Mouse (Mus musculus) bone marrow, adult 2 months (tissue): Measurements from ENCODE around the gene Dhrs11. TPM values are rescaled to one million over a fixed set of nuclear protein-coding genes. Genes with fewer than 3 reads are reported as not detected.
A peak's percentile ranks its signal among the peaks of the same experiment; 100 is the strongest.

Experiments
- H3K27ac ChIP-seq: fragments of 200-500 bp; 2 replicates; pipeline ENCODE4 v1.5.1; 2012; ENCODE audit warnings: low read depth, mild to moderate bottlenecking, control low read depth, inconsistent platforms, low read length; ENCODE audit not compliant: control insufficient read depth, poor library complexity, insufficient read depth
- H3K4me1 ChIP-seq: fragments of 200-500 bp; 2 replicates; pipeline ENCODE4 v1.6.1; 2011; ENCODE audit warnings: low read length; ENCODE audit not compliant: control insufficient read depth, insufficient read depth
- H3K4me3 ChIP-seq: fragments of 200-500 bp; replicated peaks from 2 replicates; pipeline ENCODE3; 2011; ENCODE audit warnings: mild to moderate bottlenecking, low read depth, low read length, control low read depth; ENCODE audit not compliant: control insufficient read depth
- CTCF ChIP-seq: fragments of 200-500 bp; IDR thresholded peaks from 2 replicates; pipeline ENCODE4 v1.5.1; 2011; ENCODE audit warnings: low read length, control low read depth; ENCODE audit not compliant: control insufficient read depth, insufficient read depth
- POLR2A ChIP-seq: fragments of 200-500 bp; IDR thresholded peaks from 2 replicates; pipeline ENCODE4 v1.6.1; 2011; ENCODE audit warnings: low read depth, mild to moderate bottlenecking, control low read depth, low read length, borderline replicate concordance; ENCODE audit not compliant: control insufficient read depth
- WGBS: fragments of 180-500 bp; shearing (Covaris S2); methylation state at CpG from one replicate; pipeline ENCODE4 v1.1.7; 2018; 5-methylcytosine and 5-hydroxymethylcytosine counted together
- polyA plus RNA-seq: library from polyadenylated mRNA; stranded (reverse); fragments of >200 nt; gene quantifications from 2 replicates; pipeline ENCODE4 v1.2.4, GENCODE M21; 2011; ENCODE audit warnings: low replicate concordance; ENCODE audit not compliant: missing spikeins, insufficient read depth, insufficient read length

The Dhrs11 gene
- polyA plus RNA-seq, 1 experiment: 144 TPM

- Histone ChIP-seq H3K4me1 (peaks cover 2% of the 10 kb centered on the region), H3K27ac (peak overlapping the region; percentile 94), H3K4me3 (peak overlapping the region; percentile 90)
- WGBS: under 1% methylated on average over 39 of the region's 39 CpGs
- TF ChIP-seq POLR2A: peak; percentile 80
- TF ChIP-seq CTCF: peak; percentile 87
Observed at GRCm38 (mm10) chr11:84818085-84818960, 10.5 kb downstream of the Dhrs11 start.

- Histone ChIP-seq H3K27ac (no peak overlapping the region), H3K4me3 (no peak overlapping the region), H3K4me1 (peaks cover 2% of the 10 kb centered on the region)
- TF ChIP-seq POLR2A (no peak), CTCF (peak; percentile 35; the same call in 1 of the 2 replicates)
- WGBS: 86% methylated on average over 6 of the region's 6 CpGs
Observed at GRCm38 (mm10) chr11:84817362-84817761, 11.4 kb downstream of the Dhrs11 start.

DNA sequence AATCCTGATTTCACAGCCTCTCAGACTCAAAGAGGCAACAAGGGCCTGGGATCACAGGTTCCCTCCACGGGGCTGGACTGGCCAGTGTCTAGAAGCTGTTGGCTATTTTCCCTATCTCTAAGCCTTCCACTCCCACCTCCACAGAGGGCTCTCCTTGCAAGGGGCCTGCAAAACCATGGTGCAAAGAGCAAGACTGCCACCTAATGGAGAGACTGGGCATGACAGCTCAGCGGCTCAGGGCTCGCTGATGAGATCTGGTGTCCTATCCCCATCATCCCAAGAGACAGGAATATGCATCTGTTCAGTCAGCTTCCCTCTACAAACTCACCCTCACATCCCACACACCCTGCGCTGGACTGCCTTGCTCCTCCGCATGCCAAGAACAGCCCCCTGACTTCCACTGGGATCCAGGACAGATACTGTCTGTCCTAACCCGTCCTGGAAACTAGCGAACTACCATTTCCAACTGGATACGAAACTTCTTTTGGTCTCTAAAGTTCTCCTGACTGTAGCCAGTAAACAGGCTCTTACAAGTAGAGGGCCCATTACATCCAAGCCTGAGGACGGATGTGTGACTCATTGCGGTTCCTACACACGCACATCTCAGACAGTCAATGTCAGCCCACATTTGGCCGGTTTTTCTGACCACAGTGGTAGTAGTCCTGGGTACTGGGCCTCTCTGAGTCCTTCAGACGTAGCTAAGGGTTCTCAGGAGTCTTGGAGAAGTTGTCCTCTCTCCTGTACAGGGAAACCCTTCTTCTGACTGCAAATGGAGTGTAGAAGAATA, 14.9 kb downstream of the Dhrs11 start:
- no peak overlapping the region for H3K27ac ChIP-seq
- 66% methylated on average over 13 of the region's 13 CpGs for WGBS
- H3K4me3 ChIP-seq: no peak overlapping the region
- TF ChIP-seq CTCF: peak; percentile 97
- TF ChIP-seq POLR2A: no peak
- H3K4me1 ChIP-seq: no peaks in the 10 kb centered on the region

GRCm38 (mm10) chr11:84804373-84804772, 24.4 kb downstream of the Dhrs11 start:
- Histone ChIP-seq H3K4me1 (no peaks in the 10 kb centered on the region), H3K27ac (no peak overlapping the region), H3K4me3 (no peak overlapping the region)
- TF ChIP-seq POLR2A (no peak), CTCF (no peak)
- 84% methylated on average over 4 of the region's 4 CpGs for WGBS

DNA sequence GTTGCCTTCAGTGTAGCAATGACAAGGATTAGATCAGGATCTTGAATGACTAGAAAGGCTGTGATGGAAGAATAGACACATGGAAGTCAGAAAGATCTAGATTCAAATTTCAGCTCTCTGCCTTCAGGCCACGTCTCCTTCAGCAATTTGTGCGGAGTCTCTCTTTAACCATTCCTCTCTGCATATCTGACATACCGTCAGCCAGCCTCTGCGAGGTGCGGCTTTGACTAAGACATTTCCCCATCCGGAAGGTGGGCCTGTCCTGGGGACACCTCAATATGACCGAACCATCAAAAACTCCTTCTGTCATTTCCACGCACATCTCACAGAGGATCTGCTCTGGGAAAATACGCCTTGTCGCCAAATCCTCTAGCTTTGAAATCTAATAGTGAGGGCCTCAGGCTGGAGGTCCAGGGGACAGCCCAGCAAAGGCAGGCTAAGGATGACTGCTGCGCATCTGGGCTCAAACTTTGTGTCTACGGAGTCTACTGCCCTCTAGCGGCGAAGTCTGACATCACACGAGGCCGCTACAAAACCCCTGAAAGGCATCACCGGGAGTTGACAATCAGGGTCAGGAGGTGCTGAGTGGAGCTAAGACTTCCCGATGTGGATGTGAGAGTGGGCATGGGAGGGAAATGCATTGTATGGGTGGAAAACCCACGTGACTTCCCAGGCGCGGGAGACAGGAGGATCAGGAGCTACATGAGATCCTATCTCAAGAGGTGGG, 31.0 kb downstream of the Dhrs11 start:
- WGBS: 23% methylated on average over 21 of the region's 21 CpGs
- peak; percentile 89 for TF ChIP-seq CTCF
- TF ChIP-seq POLR2A: no peak

GRCm38 (mm10) chr11:84797026-84797425, 31.8 kb downstream of the Dhrs11 start:
- Histone ChIP-seq H3K4me3 (no peak overlapping the region), H3K27ac (no peak overlapping the region), H3K4me1 (no peaks in the 10 kb centered on the region)
- WGBS: 57% methylated on average over 10 of the region's 10 CpGs
- TF ChIP-seq CTCF: no peak
- no peak for TF ChIP-seq POLR2A

More for the DNA sequence above, 31.0 kb downstream of the Dhrs11 start:
- no peaks in the 10 kb centered on the region for H3K4me1 ChIP-seq
- H3K27ac ChIP-seq: no peak overlapping the region
- no peak overlapping the region for H3K4me3 ChIP-seq

- H3K4me3 ChIP-seq: no peak overlapping the region
- 14% methylated on average over 17 of the region's 17 CpGs for WGBS
- H3K4me1 ChIP-seq: no peaks in the 10 kb centered on the region
- no peak overlapping the region for H3K27ac ChIP-seq
- no peak for TF ChIP-seq POLR2A
- peak; percentile 87 for TF ChIP-seq CTCF
Observed at GRCm38 (mm10) chr11:84794496-84795113, 34.2 kb downstream of the Dhrs11 start.

DNA sequence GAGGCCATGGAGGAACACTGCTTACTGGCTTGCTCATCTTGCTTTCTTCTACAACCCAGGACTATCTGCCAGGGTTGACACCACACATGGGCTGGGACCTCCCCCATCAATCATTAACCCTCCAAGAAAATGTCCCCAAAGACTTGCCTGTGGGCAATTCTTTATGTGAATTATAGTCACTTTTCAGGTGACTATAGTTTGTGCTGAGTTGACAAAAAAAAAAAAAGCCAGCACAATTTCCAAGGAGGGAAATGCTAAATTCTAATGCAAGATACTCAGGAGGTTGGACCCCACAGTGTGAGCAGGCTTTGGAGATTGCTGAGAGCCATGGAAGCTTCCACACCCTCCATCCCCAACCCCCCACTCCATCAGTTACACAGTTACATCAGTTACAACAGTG, 35.2 kb downstream of the Dhrs11 start:
- Histone ChIP-seq H3K4me3 (no peak overlapping the region), H3K27ac (no peak overlapping the region), H3K4me1 (no peaks in the 10 kb centered on the region)
- TF ChIP-seq POLR2A (no peak), CTCF (no peak)
